Comparison of ENCODE assay signal across 9 mouse cellular contexts in genomic region chr8:105544544-105545205, GRCm38 (mm10). TPM values are rescaled to one million over a fixed set of nuclear protein-coding genes. Genes with fewer than 3 reads are reported as not detected.
DNase-seq lines count a peak whose midpoint lies in the region; ATAC-seq and TF ChIP-seq lines count a peak whose summit lies in the region.
"Had no signal": no experiment of that assay in that cellular context is flagged by ENCODE, and none has a peak within 500 bp of the region (broad histone marks: within the 10 kb centered on the region; RNA-seq: fewer than 3 reads in every experiment).

No protein-coding gene starts in this region.

- ATAC-seq in embryonic facial prominence, embryonic 13.5 days (ENCODE audit: insufficient number of reproducible peaks, insufficient read depth, low FRiP score, low TSS enrichment, low read depth) = no peak
- no peak for ATAC-seq in midbrain, postnatal 0 days (ENCODE audit: low FRiP score)
- no peak for ATAC-seq in midbrain, embryonic 13.5 days

- H3K4me1 ChIP-seq in embryonic facial prominence, embryonic 13.5 days = peaks cover 24% of the 10 kb centered on the region
- H3K4me1 ChIP-seq in embryonic facial prominence, embryonic 10.5 days = peaks cover 32% of the 10 kb centered on the region
- no peaks in the 10 kb centered on the region; the same call in 1 of the 2 replicates for H3K4me1 ChIP-seq in midbrain, postnatal 0 days (ENCODE audit: insufficient read depth, low read length)
- peaks cover 16% of the 10 kb centered on the region; the same call in 1 of the 2 replicates for H3K4me1 ChIP-seq in midbrain, embryonic 13.5 days (replicated peaks)
- peaks cover 38% of the 10 kb centered on the region for H3K4me1 ChIP-seq in kidney, adult 2 months (ENCODE audit: control insufficient read depth, insufficient read depth, low read length)

- H3K4me3 ChIP-seq in embryonic facial prominence, embryonic 13.5 days = no peak overlapping the region
- no peak overlapping the region for H3K4me3 ChIP-seq in embryonic facial prominence, embryonic 10.5 days
- H3K4me3 ChIP-seq in midbrain, postnatal 0 days (ENCODE audit: low read depth, low read length) = no peak overlapping the region
- H3K4me3 ChIP-seq in midbrain, embryonic 13.5 days (replicated peaks) = no peak overlapping the region
- no peak overlapping the region for H3K4me3 ChIP-seq in kidney, adult 2 months (ENCODE audit: insufficient read depth, low read depth, low read length)

- peak overlapping the region; percentile 60 for H3K27ac ChIP-seq in embryonic facial prominence, embryonic 13.5 days
- no peak overlapping the region for H3K27ac ChIP-seq in embryonic facial prominence, embryonic 10.5 days (replicated peaks)
- H3K27ac ChIP-seq in midbrain, postnatal 0 days (ENCODE audit: low read depth, low read length) = peak overlapping the region; percentile 0; the same call in 1 of the 2 replicates
- no peak overlapping the region for H3K27ac ChIP-seq in midbrain, embryonic 13.5 days
- H3K27ac ChIP-seq in kidney, adult 2 months (ENCODE audit: insufficient read depth, low read depth, low read length) = peak overlapping the region; percentile 33

- H3K4me2 ChIP-seq in embryonic facial prominence, embryonic 13.5 days = no peak overlapping the region
- no peak overlapping the region for H3K4me2 ChIP-seq in midbrain, postnatal 0 days (ENCODE audit: low read depth, low read length, poor library complexity, severe bottlenecking)
- no peak overlapping the region for H3K4me2 ChIP-seq in midbrain, embryonic 13.5 days (replicated peaks)

- DNase-seq in embryonic facial prominence, embryonic 10.5 days (ENCODE audit: low spot score) = no peak
- peak; percentile 56 for DNase-seq in midbrain, postnatal 0 days (ENCODE audit: low spot score)
- peak; percentile 77 for DNase-seq in kidney, adult 2 months
- DNase-seq in skeletal muscle tissue, adult 2 months (ENCODE audit: low read depth, low spot score) = peak; percentile 57
- DNase-seq in natural killer cell, adult 2 months (ENCODE audit: low spot score in 2 of 2) = no peak
- no peak for DNase-seq in retina, postnatal 1 day
- DNase-seq: cerebellum, adult 8-10 months had no signal

- H3K36me3 ChIP-seq in embryonic facial prominence, embryonic 13.5 days = peaks cover 5% of the 10 kb centered on the region; the same call in 1 of the 2 replicates
- peaks cover 10% of the 10 kb centered on the region; the same call in 1 of the 2 replicates for H3K36me3 ChIP-seq in embryonic facial prominence, embryonic 10.5 days (replicated peaks)
- peaks cover 6% of the 10 kb centered on the region for H3K36me3 ChIP-seq in midbrain, postnatal 0 days (ENCODE audit: insufficient read depth, low read length)
- peaks cover 13% of the 10 kb centered on the region for H3K36me3 ChIP-seq in midbrain, embryonic 13.5 days
- H3K36me3 ChIP-seq in kidney, adult 2 months (ENCODE audit: control insufficient read depth, insufficient read depth, low read length) = no peaks in the 10 kb centered on the region

- peak overlapping the region; percentile 8; the same call in 1 of the 2 replicates for H3K9ac ChIP-seq in embryonic facial prominence, embryonic 13.5 days
- H3K9ac ChIP-seq in midbrain, postnatal 0 days (replicated peaks; ENCODE audit: low read length, poor library complexity, severe bottlenecking) = no peak overlapping the region
- H3K9ac ChIP-seq in midbrain, embryonic 13.5 days (replicated peaks) = no peak overlapping the region

- TF ChIP-seq POLR2A in kidney, adult 2 months (IDR thresholded peaks at IDR 0.05; ENCODE audit: low read depth, low read length) = no peak

- H3K27me3 ChIP-seq in embryonic facial prominence, embryonic 13.5 days = no peaks in the 10 kb centered on the region
- no peaks in the 10 kb centered on the region for H3K27me3 ChIP-seq in embryonic facial prominence, embryonic 10.5 days (replicated peaks; ENCODE audit: low read depth, poor library complexity, severe bottlenecking)
- no peaks in the 10 kb centered on the region for H3K27me3 ChIP-seq in midbrain, postnatal 0 days (ENCODE audit: insufficient read depth, low read length)
- no peaks in the 10 kb centered on the region for H3K27me3 ChIP-seq in midbrain, embryonic 13.5 days
- H3K27me3 ChIP-seq in kidney, adult 2 months (replicated peaks; ENCODE audit: control insufficient read depth, insufficient read depth, low read length) = no peaks in the 10 kb centered on the region

- TF ChIP-seq CTCF in midbrain, postnatal 0 days (IDR thresholded peaks at IDR 0.05) = no peak
- TF ChIP-seq CTCF in kidney, adult 2 months (conservative IDR thresholded peaks at IDR 0.05; ENCODE audit: insufficient read depth, insufficient read length, low read depth, low read length) = no peak

- H3K9me3 ChIP-seq in embryonic facial prominence, embryonic 13.5 days = no peaks in the 10 kb centered on the region
- no peaks in the 10 kb centered on the region for H3K9me3 ChIP-seq in embryonic facial prominence, embryonic 10.5 days
- no peaks in the 10 kb centered on the region for H3K9me3 ChIP-seq in midbrain, postnatal 0 days (ENCODE audit: low read length)
- no peaks in the 10 kb centered on the region for H3K9me3 ChIP-seq in midbrain, embryonic 13.5 days

- WGBS in embryonic facial prominence, embryonic 13.5 days = 42% methylated on average over 7 of the region's 7 CpGs
- 60% methylated on average over 7 of the region's 7 CpGs for WGBS in embryonic facial prominence, embryonic 10.5 days
- 44% methylated on average over 7 of the region's 7 CpGs for WGBS in midbrain, postnatal 0 days
- 67% methylated on average over 7 of the region's 7 CpGs for WGBS in midbrain, embryonic 13.5 days
- 11% methylated on average over 7 of the region's 7 CpGs for WGBS in kidney, adult 2 months

RNA-seq across cellular contexts. Expression of gene Atp6v0d1, which starts 21.2 kb away (rescaled TPM):
- polyA plus RNA-seq in embryonic facial prominence, embryonic 13.5 days (2015; fragmentation: Nextera tagmentation; extraction: Ambion mirVana) = 78.4 and 80.4 TPM in 2 replicates
- 64.7 and 64.9 TPM in 2 replicates for polyA plus RNA-seq in embryonic facial prominence, embryonic 10.5 days (2016; fragmentation: Nextera tagmentation; extraction: Ambion mirVana)
- total RNA-seq in midbrain, postnatal 0 days (2014; rRNA removed) = 214 and 238 TPM in 2 replicates
- 272 and 300 TPM in 2 replicates for polyA plus RNA-seq in midbrain, postnatal 0 days (2015; fragmentation: Nextera tagmentation; extraction: Ambion mirVana)
- polyA plus RNA-seq in midbrain, embryonic 13.5 days (2015; fragmentation: Nextera tagmentation; extraction: Ambion mirVana) = 177 and 182 TPM in 2 replicates
- 161 and 182 TPM in 2 replicates for polyA plus RNA-seq in kidney, adult 2 months (2012; rRNA removed)

RNA-seq across cellular contexts. Expression of gene Hsd11b2, which starts 26.1 kb away (rescaled TPM):
- 0.87 and 1.1 TPM in 2 replicates for polyA plus RNA-seq in embryonic facial prominence, embryonic 13.5 days (2015; fragmentation: Nextera tagmentation; extraction: Ambion mirVana)
- polyA plus RNA-seq in embryonic facial prominence, embryonic 10.5 days (2016; fragmentation: Nextera tagmentation; extraction: Ambion mirVana) = 18.8 and 22.2 TPM in 2 replicates
- total RNA-seq in midbrain, postnatal 0 days (2014; rRNA removed) = 0.57 and 0.88 TPM in 2 replicates
- polyA plus RNA-seq in midbrain, postnatal 0 days (2015; fragmentation: Nextera tagmentation; extraction: Ambion mirVana) = 1.3 and 1.9 TPM in 2 replicates
- polyA plus RNA-seq in midbrain, embryonic 13.5 days (2015; fragmentation: Nextera tagmentation; extraction: Ambion mirVana) = 11.6 and 16.9 TPM in 2 replicates
- polyA plus RNA-seq in kidney, adult 2 months (2012; rRNA removed) = 310 and 336 TPM in 2 replicates

RNA-seq across cellular contexts. Expression of gene Zdhhc1, which starts 48.0 kb away (rescaled TPM):
- 52.2 and 53.3 TPM in 2 replicates for polyA plus RNA-seq in embryonic facial prominence, embryonic 13.5 days (2015; fragmentation: Nextera tagmentation; extraction: Ambion mirVana)
- 19.2 and 20.5 TPM in 2 replicates for polyA plus RNA-seq in embryonic facial prominence, embryonic 10.5 days (2016; fragmentation: Nextera tagmentation; extraction: Ambion mirVana)
- total RNA-seq in midbrain, postnatal 0 days (2014; rRNA removed) = 32.9 and 47.2 TPM in 2 replicates
- 27.3 and 27.9 TPM in 2 replicates for polyA plus RNA-seq in midbrain, postnatal 0 days (2015; fragmentation: Nextera tagmentation; extraction: Ambion mirVana)
- 26.2 and 31.3 TPM in 2 replicates for polyA plus RNA-seq in midbrain, embryonic 13.5 days (2015; fragmentation: Nextera tagmentation; extraction: Ambion mirVana)
- polyA plus RNA-seq in kidney, adult 2 months (2012; rRNA removed) = 47.6 and 57.7 TPM in 2 replicates

Comparison
In these comparisons a context has a peak if more than half of its experiments do, and no peak if none do; other contexts are left out.
1. H3K27ac ChIP-seq: peak in embryonic facial prominence, embryonic 13.5 days (single experiment), midbrain, postnatal 0 days (single experiment) and kidney, adult 2 months (single experiment); none in embryonic facial prominence, embryonic 10.5 days (single experiment) and midbrain, embryonic 13.5 days (single experiment).
2. DNase-seq: peak in midbrain, postnatal 0 days (single experiment), kidney, adult 2 months (single experiment) and skeletal muscle tissue, adult 2 months (single experiment); none in embryonic facial prominence, embryonic 10.5 days (single experiment), natural killer cell, adult 2 months (0 of 2) and retina, postnatal 1 day (single experiment).
3. RNA of gene Hsd11b2, which starts 26.1 kb away (polyA plus RNA-seq): 310 to 336 TPM in kidney, adult 2 months; 18.8 to 22.2 TPM in embryonic facial prominence, embryonic 10.5 days, 11.6 to 16.9 TPM in midbrain, embryonic 13.5 days, 1.3 to 1.9 TPM in midbrain, postnatal 0 days and 0.87 to 1.1 TPM in embryonic facial prominence, embryonic 13.5 days; every median in the first group is over 10 times any median in the second.